Mouse (Mus musculus) lung, adult 2 months (tissue): Measurements from ENCODE around the gene Flvcr1.

Experiments
- CTCF ChIP-seq: fragments of 200-500 bp; IDR thresholded peaks from 2 replicates; pipeline ENCODE4 v1.5.1; 2011; ENCODE audit warnings: mild to moderate bottlenecking, low read length, control low read depth; ENCODE audit not compliant: insufficient read depth
- POLR2A ChIP-seq: fragments of 200-500 bp; IDR thresholded peaks from 2 replicates; pipeline ENCODE4 v1.6.1; 2011; ENCODE audit warnings: low read depth, mild to moderate bottlenecking, control low read depth, low read length, borderline replicate concordance; ENCODE audit errors: extremely low read depth

- TF ChIP-seq POLR2A (no peak), CTCF (no peak)
Measured at GRCm38 (mm10) chr1:190981412-190981811, 44.5 kb downstream of the Flvcr1 start.
